Comparison of ENCODE assay signal across 8 mouse cellular contexts in the genomic region with DNA sequence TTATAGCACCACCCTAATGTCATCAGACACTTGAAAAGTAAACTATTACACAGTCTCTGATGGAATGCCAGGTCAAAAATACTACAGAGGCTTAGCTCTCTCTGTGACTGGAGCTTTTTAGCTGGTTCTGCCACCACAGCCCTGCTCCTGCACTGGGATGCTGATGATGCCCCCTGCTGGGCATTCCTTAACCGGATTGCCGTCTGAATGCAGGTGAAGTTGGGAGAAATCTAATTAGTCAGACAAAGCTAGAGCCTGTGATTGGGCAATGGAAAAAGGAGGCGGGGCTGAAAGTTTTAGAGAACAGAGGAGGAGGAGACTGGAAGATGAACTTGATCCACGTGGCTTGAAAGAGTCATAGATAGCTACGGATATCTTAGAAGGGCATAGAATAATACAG. TPM values are rescaled to one million over a fixed set of nuclear protein-coding genes. Genes with fewer than 3 reads are reported as not detected.
DNase-seq lines count a peak whose midpoint lies in the region; ATAC-seq and TF ChIP-seq lines count a peak whose summit lies in the region.
"Had no signal": no experiment of that assay in that cellular context is flagged by ENCODE, and none has a peak within 500 bp of the region (broad histone marks: within the 10 kb centered on the region; RNA-seq: fewer than 3 reads in every experiment).

No protein-coding gene starts in this region.

- H3K27me3 ChIP-seq in forebrain, embryonic 13.5 days = no peaks in the 10 kb centered on the region
- H3K27me3 ChIP-seq in intestine, embryonic 16.5 days (replicated peaks; ENCODE audit: control insufficient read depth, insufficient read depth, low read length) = no peaks in the 10 kb centered on the region
- no peaks in the 10 kb centered on the region for H3K27me3 ChIP-seq in liver, embryonic 16.5 days (ENCODE audit: control insufficient read depth, insufficient read depth, low read depth, low read length)
- no peaks in the 10 kb centered on the region for H3K27me3 ChIP-seq in small intestine, adult 2 months (ENCODE audit: control insufficient read depth, insufficient read depth, low read length)

- WGBS in forebrain, embryonic 13.5 days = 7% methylated on average over 5 of the region's 5 CpGs
- WGBS in intestine, embryonic 16.5 days = 23% methylated on average over 5 of the region's 5 CpGs
- 10% methylated on average over 5 of the region's 5 CpGs for WGBS in liver, embryonic 16.5 days (ENCODE audit: insufficient replicate concordance)
- 7% methylated on average over 5 of the region's 5 CpGs for WGBS in small intestine, adult 2 months

- TF ChIP-seq CTCF in small intestine, adult 2 months (IDR thresholded peaks at IDR 0.05; ENCODE audit: extremely low read depth, insufficient read length, insufficient replicate concordance, low read depth, low read length) = peak; percentile 65; the same call in 1 of the 2 replicates

- H3K27ac ChIP-seq in forebrain, embryonic 13.5 days = no peak overlapping the region
- no peak overlapping the region for H3K27ac ChIP-seq in intestine, embryonic 16.5 days (ENCODE audit: low read length)
- no peak overlapping the region for H3K27ac ChIP-seq in liver, embryonic 16.5 days (ENCODE audit: low read length)
- H3K27ac ChIP-seq in small intestine, adult 2 months (ENCODE audit: insufficient read depth, low read depth, low read length) = no peak overlapping the region

- H3K4me1 ChIP-seq in forebrain, embryonic 13.5 days = no peaks in the 10 kb centered on the region
- no peaks in the 10 kb centered on the region for H3K4me1 ChIP-seq in intestine, embryonic 16.5 days (ENCODE audit: control insufficient read depth, insufficient read depth, low read length)
- H3K4me1 ChIP-seq in liver, embryonic 16.5 days (ENCODE audit: control insufficient read depth, low read depth, low read length) = no peaks in the 10 kb centered on the region
- H3K4me1 ChIP-seq in small intestine, adult 2 months (ENCODE audit: control insufficient read depth, insufficient read depth, insufficient read length, low read length) = peaks cover 6% of the 10 kb centered on the region; the same call in 1 of the 2 replicates

- DNase-seq in urinary bladder, postnatal 25 days (ENCODE audit: low spot score) = peak; percentile 44
- DNase-seq in urinary bladder, adult 2 months (ENCODE audit: low spot score) = no peak
- DNase-seq in adrenal gland, adult 2 months = peak; percentile 76

- peak; percentile 65 for ATAC-seq in forebrain, embryonic 13.5 days
- ATAC-seq in intestine, embryonic 16.5 days = peak; percentile 61
- ATAC-seq in liver, embryonic 16.5 days (ENCODE audit: low read depth) = peak; percentile 35; the same call in 1 of the 2 replicates

- TF ChIP-seq POLR2A in small intestine, adult 2 months (IDR thresholded peaks at IDR 0.05; ENCODE audit: low read depth, low read length) = no peak

- H3K36me3 ChIP-seq in forebrain, embryonic 13.5 days (ENCODE audit: poor library complexity, severe bottlenecking) = no peaks in the 10 kb centered on the region
- H3K36me3 ChIP-seq in intestine, embryonic 16.5 days (ENCODE audit: control insufficient read depth, insufficient read depth, low read length) = no peaks in the 10 kb centered on the region
- H3K36me3 ChIP-seq in liver, embryonic 16.5 days (ENCODE audit: control insufficient read depth, insufficient read depth) = no peaks in the 10 kb centered on the region
- H3K36me3 ChIP-seq in small intestine, adult 2 months (ENCODE audit: control insufficient read depth, insufficient read depth, low read length) = no peaks in the 10 kb centered on the region

- H3K4me3 ChIP-seq in forebrain, embryonic 13.5 days = no peak overlapping the region
- H3K4me3 ChIP-seq in intestine, embryonic 16.5 days (ENCODE audit: low read length) = no peak overlapping the region
- H3K4me3 ChIP-seq in liver, embryonic 16.5 days (ENCODE audit: low read depth, low read length) = no peak overlapping the region
- no peak overlapping the region for H3K4me3 ChIP-seq in small intestine, adult 2 months (ENCODE audit: low read depth, low read length)

- no peaks in the 10 kb centered on the region for H3K9me3 ChIP-seq in forebrain, embryonic 13.5 days (replicated peaks)
- H3K9me3 ChIP-seq in intestine, embryonic 16.5 days (ENCODE audit: control insufficient read depth, low read length) = no peaks in the 10 kb centered on the region
- no peaks in the 10 kb centered on the region for H3K9me3 ChIP-seq in liver, embryonic 16.5 days (replicated peaks; ENCODE audit: control insufficient read depth, low read length)

- H3K4me2 ChIP-seq in forebrain, embryonic 13.5 days = no peak overlapping the region
- H3K4me2 ChIP-seq in intestine, embryonic 16.5 days (ENCODE audit: low read depth, low read length) = no peak overlapping the region
- H3K4me2 ChIP-seq in liver, embryonic 16.5 days (ENCODE audit: low read depth, low read length) = no peak overlapping the region

- no peak overlapping the region for H3K9ac ChIP-seq in forebrain, embryonic 13.5 days
- H3K9ac ChIP-seq in intestine, embryonic 16.5 days (ENCODE audit: low read depth, low read length) = no peak overlapping the region
- H3K9ac ChIP-seq in liver, embryonic 16.5 days (ENCODE audit: low read depth, low read length) = no peak overlapping the region

RNA-seq across cellular contexts. Expression of gene Gm5868, which starts 13.7 kb away (rescaled TPM):
- 0.52 and 1.0 TPM in 2 replicates for polyA plus RNA-seq in urinary bladder, adult 2 months (2012; rRNA removed)
- 1 to 10 TPM; 1.4 to 1.8 TPM for total RNA-seq in adrenal gland, adult 2 months (2021)
- not detected in 2 replicates for polyA plus RNA-seq in adrenal gland, adult 2 months (2012; rRNA removed)
- polyA plus RNA-seq in forebrain, embryonic 13.5 days (2015; fragmentation: Nextera tagmentation; extraction: Ambion mirVana) = 3.0 TPM in 2 replicates
- 0.29 and 0.42 TPM in 2 replicates for polyA plus RNA-seq in intestine, embryonic 16.5 days (2015; fragmentation: Nextera tagmentation; extraction: Ambion mirVana)
- not detected in 2 replicates for polyA plus RNA-seq in liver, embryonic 16.5 days (2015; fragmentation: Nextera tagmentation; extraction: Ambion mirVana)
- polyA plus RNA-seq in small intestine, adult 2 months (2012; rRNA removed) = 0.10 and 0.16 TPM in 2 replicates

RNA-seq across cellular contexts. Expression of gene Zar1, which starts 20.0 kb away (rescaled TPM):
- not detected in 2 replicates for polyA plus RNA-seq in urinary bladder, adult 2 months (2012; rRNA removed)
- not detected for total RNA-seq in adrenal gland, adult 2 months (2021)
- not detected in 2 replicates for polyA plus RNA-seq in adrenal gland, adult 2 months (2012; rRNA removed)
- 0.63 and 1.1 TPM in 2 replicates for polyA plus RNA-seq in forebrain, embryonic 13.5 days (2015; fragmentation: Nextera tagmentation; extraction: Ambion mirVana)
- polyA plus RNA-seq in intestine, embryonic 16.5 days (2015; fragmentation: Nextera tagmentation; extraction: Ambion mirVana) = 0.09 TPM in 1 of 2 replicates, not detected in the other
- polyA plus RNA-seq in liver, embryonic 16.5 days (2015; fragmentation: Nextera tagmentation; extraction: Ambion mirVana) = not detected in 2 replicates
- polyA plus RNA-seq in small intestine, adult 2 months (2012; rRNA removed) = not detected in 2 replicates

RNA-seq across cellular contexts. Expression of gene Nfxl1, which starts 41.5 kb away (rescaled TPM):
- polyA plus RNA-seq in urinary bladder, adult 2 months (2012; rRNA removed) = 9.6 and 12.9 TPM in 2 replicates
- total RNA-seq in adrenal gland, adult 2 months (2021) = 10 to 100 TPM in 1 of 2 experiments, 1 to 10 TPM in 1; 9.9 to 11.7 TPM
- polyA plus RNA-seq in adrenal gland, adult 2 months (2012; rRNA removed) = 2.7 and 3.7 TPM in 2 replicates
- 12.5 and 13.3 TPM in 2 replicates for polyA plus RNA-seq in forebrain, embryonic 13.5 days (2015; fragmentation: Nextera tagmentation; extraction: Ambion mirVana)
- polyA plus RNA-seq in intestine, embryonic 16.5 days (2015; fragmentation: Nextera tagmentation; extraction: Ambion mirVana) = 9.6 and 11.3 TPM in 2 replicates
- polyA plus RNA-seq in liver, embryonic 16.5 days (2015; fragmentation: Nextera tagmentation; extraction: Ambion mirVana) = 5.7 and 5.9 TPM in 2 replicates
- polyA plus RNA-seq in small intestine, adult 2 months (2012; rRNA removed) = 4.0 and 5.4 TPM in 2 replicates

RNA-seq across cellular contexts. Expression of gene Cnga1, which starts 43.1 kb away (rescaled TPM):
- polyA plus RNA-seq in urinary bladder, adult 2 months (2012; rRNA removed) = not detected in 2 replicates
- not detected for total RNA-seq in adrenal gland, adult 2 months (2021)
- not detected in 2 replicates for polyA plus RNA-seq in adrenal gland, adult 2 months (2012; rRNA removed)
- polyA plus RNA-seq in forebrain, embryonic 13.5 days (2015; fragmentation: Nextera tagmentation; extraction: Ambion mirVana) = not detected in 2 replicates
- polyA plus RNA-seq in intestine, embryonic 16.5 days (2015; fragmentation: Nextera tagmentation; extraction: Ambion mirVana) = not detected in 2 replicates
- polyA plus RNA-seq in liver, embryonic 16.5 days (2015; fragmentation: Nextera tagmentation; extraction: Ambion mirVana) = not detected in 2 replicates
- not detected in 2 replicates for polyA plus RNA-seq in small intestine, adult 2 months (2012; rRNA removed)
- total RNA-seq: left cerebral cortex, postnatal 14 days had no signal

RNA-seq across cellular contexts. Expression of gene Nipal1, which starts 46.6 kb away (rescaled TPM):
- polyA plus RNA-seq in urinary bladder, adult 2 months (2012; rRNA removed) = 10.3 and 11.8 TPM in 2 replicates
- total RNA-seq in adrenal gland, adult 2 months (2021) = 1 to 10 TPM in 1 of 2 experiments, under 1 TPM in 1; 0.38 to 2.8 TPM
- 0.15 and 0.32 TPM in 2 replicates for polyA plus RNA-seq in adrenal gland, adult 2 months (2012; rRNA removed)
- 0.36 and 1.4 TPM in 2 replicates for polyA plus RNA-seq in forebrain, embryonic 13.5 days (2015; fragmentation: Nextera tagmentation; extraction: Ambion mirVana)
- 34.5 and 37.7 TPM in 2 replicates for polyA plus RNA-seq in intestine, embryonic 16.5 days (2015; fragmentation: Nextera tagmentation; extraction: Ambion mirVana)
- 40.1 and 51.0 TPM in 2 replicates for polyA plus RNA-seq in liver, embryonic 16.5 days (2015; fragmentation: Nextera tagmentation; extraction: Ambion mirVana)
- polyA plus RNA-seq in small intestine, adult 2 months (2012; rRNA removed) = 0.75 and 6.5 TPM in 2 replicates
- total RNA-seq: left cerebral cortex, postnatal 14 days had no signal
